Mouse (Mus musculus) layer of hippocampus, adult 9-11 months (tissue): Measurements from ENCODE around the gene Phlda2.
"Not testable (repeated sequence)": the region's sequence is repeated elsewhere in the genome, so short reads cannot be mapped to it uniquely, and the experiment has no call there.

Experiments used
- DNase-seq: peaks from one replicate; pipeline ENCODE4 v3.0.0; 2022

The Phlda2 gene

DNA sequence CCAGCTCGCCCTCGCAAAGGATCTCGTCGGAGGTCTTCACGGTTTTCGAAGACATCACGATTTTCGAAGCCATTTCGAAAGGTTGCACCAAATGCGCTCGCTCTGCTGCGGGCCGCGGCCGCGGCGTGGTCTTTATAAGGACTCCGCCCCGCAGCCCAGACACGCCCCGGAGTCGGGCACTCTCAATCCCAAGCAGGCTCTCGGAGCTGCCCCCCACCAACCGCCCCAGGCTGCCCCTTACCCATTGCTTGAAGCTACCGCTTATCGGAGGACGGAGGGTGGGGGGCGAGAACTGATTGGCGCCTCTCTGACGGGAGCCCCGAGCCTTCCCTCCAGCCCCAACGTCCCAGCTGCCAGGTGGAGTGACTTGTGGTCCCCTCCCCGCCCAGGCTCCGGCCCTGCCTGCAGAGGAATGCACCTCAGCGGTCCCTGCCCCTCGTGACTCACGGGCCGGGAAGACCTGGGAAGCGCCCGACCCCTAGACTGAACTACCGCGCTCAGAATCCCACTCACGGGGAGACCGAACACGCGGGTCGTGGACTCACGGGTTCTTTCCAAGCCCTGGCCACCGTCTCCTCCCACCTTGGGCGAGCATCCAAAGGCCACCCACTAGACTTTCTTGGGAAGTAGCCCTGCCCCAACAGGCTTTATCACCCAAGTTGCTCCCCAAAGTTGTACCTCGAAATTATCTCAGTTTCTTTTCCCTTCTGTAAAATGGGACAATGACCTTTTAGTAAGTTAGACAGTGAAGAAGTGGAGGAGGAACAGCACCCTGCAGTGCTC, at the start of gene Phlda2:
Gene Phlda2 (minus strand): TSS at position 733 of the 783 bp plus-strand sequence.
- no peak for DNase-seq

DNA sequence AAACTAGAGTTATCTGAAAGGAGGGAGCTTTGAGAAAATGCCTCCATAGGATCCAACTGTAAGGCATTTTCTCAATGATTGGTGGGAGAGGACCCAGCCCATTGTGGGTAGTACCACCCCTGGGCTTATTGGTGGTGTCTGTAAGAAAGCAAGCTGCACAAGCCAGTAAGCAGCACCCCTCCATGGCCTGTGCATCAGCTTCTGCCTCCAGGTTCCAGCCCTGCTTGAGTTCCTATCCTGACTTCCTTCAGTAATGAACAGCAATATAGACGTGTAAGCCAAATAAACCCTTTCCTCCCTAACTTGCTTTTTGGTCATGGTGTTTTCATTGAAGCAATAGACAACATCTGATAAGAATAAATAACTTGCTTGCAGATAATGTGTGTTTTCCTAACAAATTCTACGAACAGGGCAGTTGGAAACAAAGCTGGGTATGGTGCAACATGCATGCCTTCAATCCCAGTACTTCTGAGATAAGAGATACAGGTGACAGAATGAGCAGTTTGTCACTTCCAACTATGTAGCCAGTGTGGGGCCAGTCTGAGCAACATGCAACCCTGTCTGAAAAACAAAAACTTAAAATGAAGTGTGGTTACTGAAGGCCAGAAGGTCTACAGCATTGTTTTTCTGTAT, 46.8 kb upstream of the Phlda2 start:
- DNase-seq, result no peak

- DNase-seq, result peak; percentile 100
Observed at GRCm38 (mm10) chr7:143548976-143549457, 46.1 kb upstream of the Phlda2 start, which contains the start of gene Nap1l4. Nap1l4 (minus strand) TSS chr7:143549106.

- peak; percentile 42 for DNase-seq
Observed at GRCm38 (mm10) chr7:143548231-143548961, 45.4 kb upstream of the Phlda2 start.

- no peak for DNase-seq
Observed at GRCm38 (mm10) chr7:143546554-143546953, 43.6 kb upstream of the Phlda2 start.

- no peak for DNase-seq
Observed at GRCm38 (mm10) chr7:143544368-143544767, 41.4 kb upstream of the Phlda2 start.

DNA sequence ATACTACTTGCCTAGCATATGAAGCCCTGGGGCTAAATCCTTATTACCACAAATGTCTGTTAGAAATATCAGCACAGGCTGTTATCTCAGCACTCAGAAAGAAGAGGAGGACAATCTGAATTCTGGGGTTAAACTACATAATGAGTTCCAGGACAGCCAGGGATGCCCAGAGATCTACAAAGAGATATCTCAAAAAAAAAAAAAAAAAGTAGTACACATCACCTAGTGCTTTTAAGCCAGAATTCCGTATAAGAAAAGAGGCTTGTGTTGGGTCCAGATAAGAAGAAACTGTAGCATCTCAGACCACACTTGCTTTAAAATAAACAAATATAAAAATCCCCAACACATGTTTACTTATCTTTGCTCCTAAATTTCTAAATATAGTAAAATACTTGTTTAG, 35.7 kb upstream of the Phlda2 start:
- DNase-seq, result no peak

DNA sequence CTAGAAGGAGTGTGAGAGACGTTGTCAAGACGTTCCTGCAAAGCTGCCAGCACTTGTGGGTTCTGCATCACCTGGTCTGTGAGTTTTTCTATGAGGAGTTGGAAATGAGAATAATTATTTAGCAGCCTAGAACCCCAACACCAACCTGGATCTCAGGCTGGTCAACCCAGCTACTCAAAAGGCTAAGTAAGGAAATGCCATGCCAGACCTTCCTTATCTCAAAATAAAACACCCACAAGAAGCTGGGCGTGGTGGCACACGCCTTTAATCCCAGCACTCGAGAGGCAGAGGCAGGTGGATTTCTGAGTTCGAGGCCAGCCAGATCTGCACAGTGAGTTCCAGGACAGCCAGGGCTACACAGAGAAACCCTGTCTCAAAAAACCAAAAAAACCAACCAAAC, 35.3 kb upstream of the Phlda2 start:
- not testable (repeated sequence) for DNase-seq

DNA sequence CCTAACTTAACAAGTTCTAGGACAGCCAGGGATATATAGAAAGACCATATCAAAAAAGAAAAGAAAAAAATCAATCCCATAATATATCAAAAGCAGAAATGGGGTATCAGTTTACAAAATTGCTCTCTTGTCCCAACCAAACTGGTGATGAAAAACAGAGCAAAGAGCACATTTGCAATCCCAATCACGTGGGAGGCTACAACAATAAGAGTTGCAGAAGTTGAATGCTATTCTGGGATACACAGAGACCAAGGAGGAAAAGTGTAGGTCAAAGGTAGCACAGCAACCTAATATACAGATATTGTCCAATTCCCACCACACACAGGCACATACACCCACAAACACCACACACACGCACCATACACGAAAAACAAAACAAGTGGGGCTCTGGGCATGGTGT, 33.3 kb upstream of the Phlda2 start:
- no peak for DNase-seq

DNA sequence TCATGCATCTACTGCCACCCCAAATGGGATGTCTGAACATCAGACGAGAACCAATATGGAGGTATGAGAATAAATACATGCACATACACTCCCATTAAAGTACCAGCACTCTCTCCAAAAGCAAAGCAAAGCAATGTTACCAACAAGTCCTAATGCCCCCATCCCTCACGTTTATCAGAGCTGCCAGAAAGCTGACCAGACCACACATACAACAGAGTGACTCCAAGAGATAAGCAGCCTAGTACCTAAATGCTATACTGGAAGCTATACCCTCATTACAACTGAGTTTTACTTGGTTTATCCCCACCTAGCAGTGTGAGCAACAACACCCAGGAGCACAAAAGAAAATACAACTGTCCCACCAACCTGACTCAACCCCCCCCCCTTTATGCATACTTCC, 30.3 kb upstream of the Phlda2 start:
- no peak for DNase-seq

DNA sequence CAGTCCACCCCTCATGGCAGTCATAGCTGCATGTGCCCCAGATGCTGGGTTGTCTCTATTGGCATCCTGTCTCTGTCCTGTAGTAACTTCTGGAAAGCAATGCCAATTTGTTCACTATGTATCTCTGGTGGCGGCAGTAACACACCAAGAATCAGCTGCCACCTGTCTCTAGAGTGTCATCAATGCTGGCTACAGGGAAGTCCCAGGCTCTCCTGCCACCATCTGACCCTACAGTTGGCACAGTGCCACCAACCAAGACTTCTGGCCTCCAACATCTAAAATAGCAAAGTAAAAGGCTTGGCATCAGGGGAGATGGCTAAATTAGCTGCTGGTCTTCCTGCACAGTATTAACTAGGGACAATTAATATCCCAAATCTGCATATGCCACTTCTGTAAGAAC, 29.5 kb upstream of the Phlda2 start:
- DNase-seq, result no peak

DNA sequence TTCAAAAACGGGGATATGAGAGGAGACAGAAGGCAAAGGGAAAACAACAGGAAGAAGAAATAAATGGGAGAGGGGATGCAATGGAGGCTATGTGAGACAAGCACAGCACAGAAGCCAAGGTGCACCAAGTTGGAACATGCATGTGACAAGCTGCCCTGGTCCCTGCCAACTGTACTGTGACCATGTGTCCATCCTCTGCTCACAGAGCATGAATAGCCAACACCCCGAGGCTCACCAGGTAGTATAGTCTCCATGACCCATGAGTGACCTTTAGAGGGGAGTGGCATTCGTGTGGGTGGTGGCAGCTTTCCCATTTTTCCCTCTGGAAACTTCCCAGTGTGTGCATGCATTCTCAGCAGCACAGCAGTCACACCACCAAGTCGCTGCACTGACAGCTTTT, 16.4 kb upstream of the Phlda2 start:
- DNase-seq, result no peak

DNA sequence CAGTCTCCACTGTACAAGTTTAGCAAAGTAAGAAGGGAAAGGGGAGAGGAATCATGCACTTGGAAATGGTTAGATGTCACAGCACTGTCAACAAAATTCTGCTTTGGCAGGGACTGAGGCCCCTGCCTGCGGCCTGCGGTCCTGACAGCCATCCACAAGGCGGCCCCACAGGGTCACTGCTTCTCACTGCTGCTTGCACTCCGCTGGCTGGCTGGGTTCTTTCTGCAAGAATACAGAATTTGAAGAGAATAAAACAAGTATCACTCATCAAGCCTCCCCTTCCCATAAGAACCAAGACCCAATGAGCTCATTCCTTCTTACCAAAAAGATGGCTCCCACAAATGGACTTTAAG, 11.4 kb upstream of the Phlda2 start:
- DNase-seq, result no peak

DNA sequence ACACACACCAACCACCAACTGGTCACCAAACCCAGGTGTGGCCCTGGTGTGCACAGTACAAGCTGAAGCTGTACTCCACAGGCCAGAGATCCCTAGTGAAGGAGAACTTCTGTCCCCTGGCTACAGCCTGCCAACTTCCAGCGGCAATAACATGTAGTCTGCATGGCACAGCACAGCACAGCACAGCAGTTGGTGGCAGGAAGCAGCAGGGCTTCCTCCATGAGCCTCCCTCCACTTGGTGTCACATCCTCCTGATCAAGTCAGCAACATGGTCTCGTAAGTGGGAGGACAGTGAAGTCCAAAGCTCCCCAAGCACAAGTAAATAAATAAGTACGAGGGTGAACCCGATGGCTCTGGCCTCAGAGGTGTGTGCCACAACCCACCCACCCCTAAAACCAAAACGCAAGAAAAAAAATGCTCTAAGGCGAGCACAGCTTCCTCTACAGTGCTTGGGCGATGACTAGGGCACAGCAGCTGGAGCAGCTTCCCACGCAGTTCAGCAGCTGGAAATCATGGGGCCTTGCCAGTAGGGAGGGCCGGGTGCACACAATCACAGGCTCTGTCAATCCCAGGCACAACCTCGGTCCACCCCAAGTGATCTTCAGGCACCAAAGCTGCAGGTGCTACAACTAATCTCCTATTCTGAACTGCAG, 10.9 kb upstream of the Phlda2 start:
- DNase-seq, result peak; percentile 74

GRCm38 (mm10) chr7:143511335-143511712, 8.4 kb upstream of the Phlda2 start:
- no peak for DNase-seq

DNA sequence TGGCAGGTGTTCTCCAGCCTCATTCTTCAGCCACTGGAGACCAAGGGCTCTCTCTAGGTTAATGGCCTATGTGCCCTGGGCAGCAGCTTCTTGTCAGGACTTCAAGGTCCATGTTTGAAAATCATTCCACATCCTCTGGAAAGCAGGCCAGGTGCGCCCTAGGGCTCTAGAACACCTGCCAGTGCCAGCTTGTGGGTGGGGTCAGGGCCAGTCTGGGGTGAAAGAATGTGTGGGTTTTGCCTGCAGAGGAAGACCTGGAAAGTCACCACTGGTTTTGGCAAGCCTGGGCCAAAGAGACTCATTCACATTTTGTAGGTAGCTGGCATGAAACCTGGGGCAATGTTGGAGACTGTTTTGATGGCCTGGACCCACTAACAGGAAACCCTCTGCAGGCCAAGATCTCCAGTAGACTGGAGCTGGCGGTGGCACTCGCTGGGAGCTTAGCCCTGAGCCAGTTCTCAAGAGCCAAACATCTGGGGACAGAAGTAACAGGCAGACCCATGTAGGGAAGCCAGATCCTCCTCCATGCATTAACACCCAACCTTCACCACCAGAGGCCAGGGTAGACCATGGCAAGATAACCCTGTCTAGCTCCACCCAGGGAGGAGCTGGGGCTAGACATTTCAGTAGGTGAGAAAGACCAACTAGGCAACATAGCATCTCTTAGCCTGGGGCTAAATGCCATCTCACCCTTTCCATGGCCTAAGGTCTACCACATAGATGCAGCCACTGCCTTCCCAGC, 7.8 kb upstream of the Phlda2 start:
- no peak for DNase-seq

DNA sequence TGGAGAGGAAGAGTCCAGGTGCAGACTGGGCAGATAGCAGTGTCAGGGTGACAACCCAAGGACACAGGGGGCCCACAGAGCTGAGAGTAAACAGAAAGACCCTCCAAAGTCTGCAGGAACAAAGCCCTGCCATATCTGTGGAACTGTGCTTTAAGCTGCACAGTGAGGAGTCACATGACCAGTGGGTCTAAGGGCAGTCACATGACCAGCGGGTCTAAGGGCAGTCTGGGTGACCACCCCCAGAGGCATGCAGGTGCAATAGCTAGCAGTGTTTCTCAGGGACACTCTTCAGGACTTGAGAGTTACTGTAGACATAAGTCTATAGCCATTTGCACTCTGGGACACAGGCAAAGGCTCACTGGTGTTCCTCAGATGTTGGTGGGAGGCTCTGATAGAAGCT, 6.6 kb upstream of the Phlda2 start:
- no peak for DNase-seq

DNA sequence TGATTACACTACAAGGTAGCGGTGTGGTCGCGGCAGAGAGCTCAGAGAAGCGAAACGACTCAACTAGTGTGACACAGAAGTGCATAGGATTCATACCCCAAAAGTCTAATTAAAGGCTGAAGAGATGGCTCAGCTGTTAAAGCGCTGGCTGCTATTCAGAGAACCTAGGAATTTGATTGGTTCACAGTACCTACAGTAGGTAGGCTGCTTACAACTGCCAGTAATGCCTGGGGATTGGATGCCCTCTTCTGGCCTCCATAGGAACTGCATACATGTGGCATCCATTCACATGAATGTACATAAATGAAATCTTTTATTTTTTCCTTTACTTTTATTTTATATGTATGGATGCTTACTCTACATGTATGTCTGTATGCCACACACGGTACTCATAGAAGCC, 3.7 kb upstream of the Phlda2 start:
- peak; percentile 15 for DNase-seq

GRCm38 (mm10) chr7:143506271-143506670, 3.3 kb upstream of the Phlda2 start:
- no peak for DNase-seq

GRCm38 (mm10) chr7:143505823-143506222, 2.9 kb upstream of the Phlda2 start:
- peak; percentile 64 for DNase-seq

DNA sequence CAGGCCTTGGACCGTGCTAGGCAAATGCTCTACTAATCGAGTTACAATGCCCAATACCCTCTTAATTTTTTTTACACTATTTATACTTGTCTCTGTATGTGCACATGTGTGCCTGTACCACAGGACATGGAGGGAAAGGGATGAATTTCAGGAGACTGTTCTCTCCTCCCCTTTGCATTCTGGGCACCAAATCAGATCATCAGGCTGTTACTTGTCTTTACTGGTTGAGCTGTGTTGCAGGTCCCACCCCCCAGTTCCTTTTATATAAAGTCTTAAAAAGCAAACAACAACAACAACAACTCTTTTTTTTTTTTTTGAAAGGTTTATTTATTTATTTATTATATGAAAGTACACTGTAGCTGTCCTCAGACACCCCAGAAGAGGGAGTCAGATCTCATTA, 2.5 kb upstream of the Phlda2 start:
- DNase-seq, result no peak

DNA sequence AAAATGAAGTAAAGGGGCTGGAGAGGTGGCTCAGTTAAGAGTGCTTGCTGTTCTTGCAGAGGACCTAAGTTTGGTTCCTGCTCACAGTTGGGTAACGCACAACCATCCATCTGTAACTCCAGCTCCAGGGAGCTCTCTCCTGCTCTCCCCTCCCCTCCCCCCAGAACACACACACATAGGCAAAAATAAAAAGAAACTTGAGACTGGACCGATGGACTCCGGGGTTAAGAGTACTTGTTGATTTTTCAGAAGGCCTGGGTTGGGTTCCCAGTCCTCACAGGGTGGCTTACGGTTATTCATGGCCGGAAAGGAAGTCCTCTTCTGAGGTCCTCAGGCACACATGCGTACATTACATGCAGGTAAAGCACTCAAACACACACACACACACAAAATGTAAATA, 976 bp upstream of the Phlda2 start:
- DNase-seq, result no peak
